Mouse (Mus musculus) heart, adult 11 months (tissue): Measurements from ENCODE around the gene Fxyd6.

ENCODE experiments used
- DNase-seq: peaks from one replicate; pipeline ENCODE4 v3.0.0; 2022

Fxyd6 gene

DNA sequence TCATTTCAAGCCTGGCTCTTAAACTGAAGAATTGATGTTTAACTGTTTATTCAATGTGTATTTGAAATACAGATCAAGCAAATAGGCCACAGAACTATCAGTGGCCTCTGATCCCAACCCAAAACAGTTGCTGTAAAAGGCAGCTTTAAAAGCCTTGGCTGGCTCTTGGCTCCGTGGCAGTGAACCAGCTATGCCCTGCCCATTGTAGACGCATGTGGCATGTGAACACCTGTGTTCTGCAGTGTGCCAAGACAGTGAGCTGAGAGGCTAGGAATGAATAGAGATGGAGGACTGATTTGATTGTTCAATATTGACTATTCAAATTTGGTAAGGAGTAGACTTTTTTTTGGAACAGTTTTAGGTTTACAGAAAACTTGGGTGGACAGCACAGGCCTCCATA, 6.9 kb downstream of the Fxyd6 start:
- DNase-seq, result no peak

DNA sequence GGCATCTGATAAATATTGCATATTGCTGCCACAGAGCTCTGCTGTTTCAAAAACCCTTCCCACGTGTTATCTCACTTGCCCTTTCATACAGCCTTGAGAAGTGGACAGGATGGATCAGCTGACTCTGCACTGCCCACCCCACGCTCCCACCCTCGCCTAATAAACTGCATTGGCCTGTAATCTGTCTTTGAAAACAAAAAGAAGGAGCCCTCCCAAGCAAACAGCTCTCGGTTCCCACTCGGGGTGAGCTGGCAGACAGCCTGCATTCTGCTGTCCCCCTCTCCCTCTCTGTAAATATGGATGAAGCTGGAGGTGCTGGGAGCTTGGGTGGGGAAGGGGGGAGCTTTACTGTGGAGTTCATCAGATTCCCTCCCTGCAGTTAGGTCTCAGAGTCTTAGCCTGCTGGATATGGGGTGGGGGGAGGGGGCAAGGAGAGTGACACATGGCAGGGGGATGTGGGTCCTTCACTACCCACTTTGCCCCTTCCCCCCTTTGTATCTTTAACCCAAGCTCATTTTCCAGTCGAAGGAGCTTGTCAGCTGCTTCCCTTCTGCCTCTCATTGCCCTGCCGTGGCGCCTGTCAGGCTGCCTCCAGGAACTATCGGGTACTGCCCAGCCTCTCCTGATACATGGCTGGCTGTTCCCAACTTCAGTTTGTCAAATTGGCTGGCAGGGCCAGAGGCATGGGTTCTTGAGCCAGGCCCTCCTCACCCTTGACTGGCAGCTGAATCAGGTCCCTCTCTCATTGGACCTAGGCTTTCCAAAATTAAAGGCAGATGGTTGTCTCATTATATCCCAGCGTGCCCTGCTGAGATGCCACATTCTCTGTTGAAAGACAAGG, 10.6 kb downstream of the Fxyd6 start:
- DNase-seq, result no peak

DNA sequence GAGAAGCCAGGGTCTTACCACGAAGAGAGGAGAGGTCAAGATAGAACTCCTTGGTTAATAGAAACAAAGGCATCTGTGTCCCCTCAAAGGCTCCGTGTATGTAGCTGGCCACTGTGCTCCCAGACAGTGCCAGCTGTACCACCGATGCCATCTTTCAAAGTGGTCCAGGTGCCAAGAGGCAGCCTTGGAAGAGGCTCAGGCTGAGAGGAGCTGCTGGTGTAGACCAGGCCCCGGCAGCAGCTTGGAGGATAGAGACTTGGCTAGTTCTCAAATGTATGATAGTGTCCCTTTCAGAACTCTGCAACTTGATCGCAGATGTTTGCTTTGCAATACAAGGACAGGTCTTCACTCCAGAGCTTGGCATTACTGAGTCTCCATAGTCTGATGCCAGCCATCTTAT, 12.4 kb downstream of the Fxyd6 start:
- no peak for DNase-seq

DNA sequence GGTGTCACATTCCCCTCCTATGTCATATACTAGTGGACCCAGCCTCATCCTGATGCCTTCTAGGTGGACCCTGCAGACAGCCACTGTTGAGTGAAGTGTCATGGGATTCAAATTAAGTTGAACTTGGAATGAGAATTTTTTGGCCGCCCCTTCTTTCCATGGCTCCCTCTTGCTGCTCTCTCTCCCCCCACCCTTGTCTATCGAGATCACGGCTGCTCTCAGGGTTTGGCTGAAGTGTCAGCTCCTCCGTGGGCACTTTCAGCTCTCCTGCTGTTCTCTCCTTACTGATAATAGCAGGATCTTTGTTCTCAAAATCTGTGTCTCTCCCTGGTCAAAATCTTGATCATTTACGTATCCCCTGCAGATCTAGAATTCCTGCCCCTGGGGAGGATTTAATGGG, 12.8 kb downstream of the Fxyd6 start:
- DNase-seq, result no peak

DNA sequence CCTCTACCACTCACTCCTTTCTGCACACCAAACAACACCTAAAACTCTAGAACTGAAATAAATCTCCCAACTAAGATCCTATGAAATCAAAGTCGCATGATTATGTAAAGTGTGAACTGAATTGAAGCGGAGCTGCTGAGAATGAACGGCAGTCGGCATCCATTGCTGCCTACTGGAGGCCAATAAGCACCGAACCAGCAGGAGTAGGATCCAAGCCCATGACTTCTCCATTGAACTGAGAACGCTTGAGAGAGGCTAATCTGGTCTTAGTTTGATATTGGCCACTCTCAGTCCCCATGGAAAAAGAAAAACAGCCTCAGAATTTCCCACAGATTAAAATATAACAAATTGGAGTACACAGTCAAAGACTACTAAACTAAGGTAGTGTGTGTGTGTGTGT, 13.9 kb downstream of the Fxyd6 start:
- no peak for DNase-seq

DNA sequence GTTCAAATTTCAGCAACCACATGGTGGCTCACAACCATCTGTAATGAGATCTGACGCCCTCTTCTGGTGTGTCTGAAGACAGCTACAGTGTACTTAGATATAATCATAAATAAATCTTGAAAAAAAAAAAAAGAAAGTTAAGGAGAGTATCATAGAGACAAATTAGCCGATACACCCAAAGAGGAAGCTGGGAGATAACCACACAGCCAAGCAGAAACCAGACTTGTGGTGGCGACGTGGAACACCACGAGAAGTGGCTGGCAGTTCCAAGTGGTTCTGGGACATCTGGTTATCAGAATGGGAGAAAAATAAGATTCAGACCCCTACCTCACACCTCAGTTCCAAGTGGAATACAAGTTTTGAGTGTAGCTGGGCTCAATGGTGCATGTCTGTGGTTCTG, 16.7 kb downstream of the Fxyd6 start:
- no peak for DNase-seq

DNA sequence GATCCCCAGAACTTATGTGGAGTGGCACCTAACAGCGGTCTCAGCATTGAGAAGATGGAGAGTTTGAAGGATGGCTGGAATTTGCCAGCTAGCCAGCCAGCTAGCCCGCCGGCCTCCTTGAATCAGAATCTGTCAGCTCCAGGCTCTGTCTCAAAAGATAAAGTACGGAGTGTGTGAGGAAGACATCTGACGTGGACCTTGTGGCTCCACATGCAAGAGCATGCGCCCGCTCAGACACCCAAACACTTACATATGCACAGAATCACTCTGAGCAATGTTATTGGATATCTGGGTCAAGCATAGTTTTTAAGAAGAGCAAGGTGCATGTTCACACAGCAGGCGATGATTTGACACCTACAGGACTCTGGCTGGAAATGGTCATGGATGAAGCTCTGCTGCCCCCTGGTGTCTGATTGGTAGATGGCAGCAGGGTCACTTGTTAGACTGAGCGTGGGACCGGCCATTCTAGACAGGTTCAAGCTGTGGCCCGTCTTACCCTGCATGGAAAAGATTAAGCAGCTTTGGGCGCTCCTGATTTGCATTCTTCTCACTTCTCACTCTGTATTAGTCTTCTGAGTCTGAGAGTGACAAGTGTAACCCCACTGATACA, 18.5 kb downstream of the Fxyd6 start:
- peak; percentile 97 for DNase-seq

DNA sequence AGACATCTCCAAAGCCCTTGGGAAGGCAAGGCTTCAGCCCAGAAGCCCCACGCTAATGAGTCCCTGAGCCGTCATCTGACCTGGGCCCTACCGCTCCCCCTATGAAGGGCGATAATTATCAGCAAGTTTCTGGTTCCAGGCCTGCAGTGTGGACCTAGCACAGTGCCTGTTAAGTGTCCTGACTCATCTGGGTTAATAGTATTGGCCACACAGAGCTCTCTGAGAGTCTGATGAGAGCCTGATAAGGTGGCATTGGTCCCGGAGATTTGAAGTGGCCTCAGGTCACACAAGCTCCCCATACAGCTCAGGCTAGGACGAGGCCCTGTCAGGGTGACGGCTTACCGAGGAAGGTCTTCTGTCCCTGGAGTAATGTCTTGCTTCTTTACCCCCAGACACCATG, 19.6 kb downstream of the Fxyd6 start:
- no peak for DNase-seq

DNA sequence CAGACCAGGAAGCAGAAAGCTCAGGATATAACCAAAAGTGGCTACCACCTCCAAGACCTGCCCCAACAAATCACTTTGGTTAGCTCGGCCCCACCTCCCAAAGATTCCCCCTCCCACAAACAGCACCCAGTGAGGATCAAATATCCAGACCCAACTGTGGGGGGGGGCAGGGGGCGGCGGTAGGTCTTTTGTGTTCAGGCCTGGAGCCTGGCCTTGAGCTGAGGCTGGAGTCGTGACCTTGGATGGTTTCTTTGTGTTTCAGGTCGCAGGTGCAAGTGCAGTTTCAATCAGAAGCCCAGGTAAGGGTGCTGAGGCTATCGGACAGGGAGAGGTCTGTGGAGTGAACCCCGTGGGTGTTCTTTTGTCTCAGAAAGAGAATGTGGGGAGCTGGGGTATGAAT, 21.3 kb downstream of the Fxyd6 start:
- DNase-seq, result no peak

DNA sequence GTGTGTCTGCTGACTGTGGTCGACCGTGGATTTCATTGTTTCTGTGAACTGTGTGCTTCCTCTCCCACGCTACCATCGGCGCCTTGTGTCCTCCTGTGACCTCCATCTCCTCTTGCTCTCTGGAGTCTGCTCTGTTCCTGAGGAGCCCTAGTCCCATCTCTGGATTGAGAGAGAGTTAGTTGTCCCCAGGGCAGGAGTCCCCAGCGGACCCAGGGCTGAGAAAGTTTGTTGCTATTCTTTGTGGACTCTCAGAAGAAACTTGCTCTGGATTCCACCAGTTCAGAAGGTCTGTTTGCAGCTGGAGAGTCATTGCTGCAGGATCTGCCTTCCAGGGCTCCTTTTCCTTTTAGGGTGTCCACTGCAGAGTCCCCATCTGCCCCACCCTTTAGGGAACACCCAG, 25.2 kb downstream of the Fxyd6 start:
- peak; percentile 95 for DNase-seq

DNA sequence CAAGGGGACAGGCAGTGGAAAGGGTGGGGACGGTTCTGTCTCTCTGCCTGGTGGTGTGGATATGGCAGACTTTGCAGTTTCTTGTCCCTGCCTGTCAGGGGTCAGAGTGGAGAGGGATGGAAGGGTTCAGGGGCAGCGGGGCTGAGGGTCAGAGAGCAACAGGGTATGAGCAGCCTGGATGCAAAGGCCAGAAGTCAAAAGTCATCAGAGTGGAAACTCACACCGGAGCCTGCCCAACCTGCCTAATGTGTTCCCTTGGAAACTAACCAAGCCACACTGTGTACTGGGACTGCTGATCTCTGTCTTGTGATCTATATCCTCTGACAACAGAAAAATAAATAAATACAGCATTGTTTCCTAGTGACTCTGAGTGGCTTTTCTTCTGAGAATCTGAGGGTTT, 25.8 kb downstream of the Fxyd6 start:
- DNase-seq, result no peak

DNA sequence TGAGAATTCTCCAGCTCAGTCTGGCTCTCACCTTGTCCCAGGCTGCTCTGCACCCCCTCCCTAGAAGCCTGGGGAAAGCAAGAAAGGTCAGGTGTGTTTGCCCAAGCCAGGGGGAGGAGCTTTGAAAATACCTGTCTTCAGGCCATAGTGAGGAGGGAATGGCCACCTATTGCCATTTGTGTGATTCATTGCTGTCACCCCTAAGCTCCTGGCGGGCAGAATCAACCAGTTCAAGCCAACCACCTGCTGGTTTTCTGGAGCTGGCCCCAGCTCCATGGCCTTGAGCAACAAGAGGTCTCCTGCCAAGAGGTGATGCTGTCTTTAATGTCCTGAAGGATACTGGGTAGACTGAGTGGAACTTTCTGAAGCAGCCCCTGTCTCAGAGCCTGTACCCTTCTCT, 28.4 kb downstream of the Fxyd6 start:
- DNase-seq, result no peak

DNA sequence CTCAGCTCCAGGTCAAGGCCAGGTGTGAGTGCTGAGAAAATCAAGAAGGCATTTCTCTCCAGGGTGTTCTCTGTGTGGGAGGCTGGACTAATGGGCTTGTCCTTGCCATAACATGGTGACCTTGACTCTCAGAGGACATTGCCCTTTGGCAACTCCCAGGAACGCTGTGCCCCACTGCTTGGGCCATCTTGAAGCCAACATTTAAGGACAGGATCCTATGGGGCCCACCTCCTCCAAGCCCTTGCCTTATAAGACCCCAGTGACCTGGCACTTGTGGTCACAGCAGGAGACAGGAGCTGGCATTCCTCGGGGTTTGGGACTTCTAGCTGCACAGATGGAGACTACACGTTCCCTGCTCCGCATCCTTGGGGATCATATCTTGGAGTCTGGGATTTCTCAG, 29.4 kb downstream of the Fxyd6 start, which contains the start of gene Fxyd2:
Gene Fxyd2, plus strand, starts transcription at position 236 of the 400 bp plus-strand sequence.
- no peak for DNase-seq

DNA sequence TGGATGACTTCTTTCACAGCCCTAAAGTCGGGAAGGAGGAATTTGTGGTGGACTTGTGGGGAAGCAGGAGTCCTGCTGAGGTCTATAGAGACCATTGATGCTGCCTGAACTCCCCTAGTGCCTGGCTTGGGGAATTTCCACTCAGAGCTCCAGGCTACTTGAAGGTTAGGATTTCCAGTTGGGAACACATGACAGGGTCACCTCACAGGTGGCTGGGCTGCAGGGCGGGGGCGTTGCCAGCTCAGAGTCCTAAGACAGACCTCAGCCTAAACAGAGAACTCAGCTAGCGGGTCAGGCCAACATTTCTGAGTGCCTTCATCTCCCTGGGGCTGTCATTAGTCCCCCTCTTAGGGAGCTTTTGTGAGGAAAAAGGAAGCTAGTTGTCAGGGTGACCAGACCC, 31.9 kb downstream of the Fxyd6 start:
- DNase-seq, result no peak

DNA sequence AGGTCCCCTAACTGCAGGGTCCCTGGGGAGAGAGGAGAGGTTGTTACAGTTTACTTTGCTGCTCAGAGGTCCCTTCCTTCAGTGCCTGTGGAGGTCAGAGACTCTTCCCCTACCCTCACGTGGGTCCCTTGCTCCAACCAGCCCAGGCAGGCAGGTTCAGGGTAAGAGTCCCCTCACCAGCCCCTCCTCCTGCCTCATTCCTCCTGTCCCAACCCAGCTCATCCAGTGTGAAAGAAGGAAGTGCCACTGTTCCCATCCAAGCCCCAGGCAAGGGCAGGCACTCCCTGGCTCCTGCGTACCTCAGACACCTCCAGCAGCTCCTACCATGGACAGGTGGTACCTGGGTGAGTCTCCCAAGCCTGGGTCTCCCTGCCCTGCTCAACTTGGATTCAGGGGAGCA, 33.0 kb downstream of the Fxyd6 start:
- DNase-seq, result no peak

DNA sequence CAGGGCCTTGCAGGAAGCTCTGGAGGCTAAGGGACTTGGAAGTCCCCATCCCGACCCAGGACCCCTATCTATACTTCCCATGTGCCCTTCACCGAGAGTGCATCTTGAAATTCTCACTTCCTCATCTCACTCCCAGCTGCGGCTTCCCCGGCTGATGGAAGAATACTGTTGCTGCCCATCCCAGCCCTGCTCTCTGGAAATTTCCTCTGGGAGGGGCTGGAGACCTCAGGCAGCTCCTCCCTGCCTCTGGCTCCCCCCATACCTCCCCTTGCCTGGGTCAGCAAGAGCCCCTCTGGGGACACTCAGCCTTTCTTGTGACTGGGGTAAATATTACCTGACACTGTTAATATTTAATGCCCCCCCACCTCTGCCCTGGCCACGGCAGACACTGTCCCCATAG, 35.7 kb downstream of the Fxyd6 start:
- peak; percentile 97 for DNase-seq

DNA sequence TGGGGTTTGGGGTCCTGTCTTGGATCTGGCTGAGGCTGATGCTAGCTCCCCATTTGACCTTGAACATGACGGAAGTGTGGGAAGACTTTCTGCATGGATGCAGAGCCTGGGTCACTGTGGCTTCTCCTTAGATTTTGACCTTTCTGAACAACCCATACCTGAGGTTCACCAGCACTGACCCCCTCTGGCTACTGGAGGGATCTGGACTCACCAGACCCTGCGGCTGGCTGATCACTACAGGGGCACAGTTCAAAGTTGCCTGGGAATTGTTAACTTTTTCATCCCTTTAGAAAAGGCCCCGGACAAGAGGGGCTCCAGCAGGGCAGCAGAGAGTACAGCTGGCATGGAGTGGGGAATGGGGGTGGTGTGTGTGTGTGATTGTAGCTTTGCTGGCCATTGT, 36.8 kb downstream of the Fxyd6 start:
- DNase-seq, result no peak

DNA sequence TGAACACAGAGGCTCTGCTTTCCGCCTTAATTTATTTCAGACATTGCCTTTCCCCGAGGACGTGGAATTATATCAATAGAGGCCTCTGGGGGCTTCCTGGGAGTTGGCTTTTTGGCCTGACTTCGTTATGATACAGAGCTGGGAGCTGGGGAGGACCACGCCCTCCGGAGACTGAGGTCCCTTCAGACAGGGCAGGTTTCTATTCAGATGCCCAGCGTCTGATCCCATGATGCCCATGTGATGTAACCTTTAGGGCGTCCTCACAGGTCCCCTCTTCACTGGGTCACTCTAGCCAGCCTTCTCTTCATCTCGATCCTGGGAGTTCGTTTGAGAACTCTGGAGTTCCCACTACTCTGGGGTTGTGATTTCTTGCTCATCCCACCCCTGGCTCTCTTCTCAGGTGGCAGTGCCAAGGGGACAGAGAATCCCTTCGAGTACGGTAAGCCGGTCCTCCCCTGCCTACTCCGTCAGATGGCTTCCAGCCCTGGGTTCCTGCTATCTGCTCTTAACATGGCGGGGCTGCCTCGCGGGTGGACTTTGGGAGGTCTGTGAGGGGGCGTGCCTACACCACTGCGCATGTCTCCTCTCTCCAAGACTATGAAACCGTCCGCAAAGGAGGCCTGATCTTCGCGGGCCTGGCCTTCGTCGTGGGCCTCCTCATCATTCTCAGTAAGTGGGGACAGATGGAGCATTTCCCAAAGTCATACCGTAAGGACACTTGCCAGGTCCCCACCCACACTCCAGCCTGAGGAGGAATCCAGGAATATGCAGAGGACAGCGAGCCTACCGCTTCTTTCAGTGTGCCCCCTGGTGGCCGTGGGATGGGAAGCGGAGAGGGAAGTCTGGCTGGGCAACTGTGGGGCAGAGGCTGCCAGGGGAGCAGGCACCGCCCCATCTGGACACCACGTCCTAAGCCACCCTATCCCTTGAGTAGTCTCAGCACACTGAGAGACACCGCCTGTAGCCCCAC, 38.0 kb downstream of the Fxyd6 start:
- peak; percentile 97 for DNase-seq

DNA sequence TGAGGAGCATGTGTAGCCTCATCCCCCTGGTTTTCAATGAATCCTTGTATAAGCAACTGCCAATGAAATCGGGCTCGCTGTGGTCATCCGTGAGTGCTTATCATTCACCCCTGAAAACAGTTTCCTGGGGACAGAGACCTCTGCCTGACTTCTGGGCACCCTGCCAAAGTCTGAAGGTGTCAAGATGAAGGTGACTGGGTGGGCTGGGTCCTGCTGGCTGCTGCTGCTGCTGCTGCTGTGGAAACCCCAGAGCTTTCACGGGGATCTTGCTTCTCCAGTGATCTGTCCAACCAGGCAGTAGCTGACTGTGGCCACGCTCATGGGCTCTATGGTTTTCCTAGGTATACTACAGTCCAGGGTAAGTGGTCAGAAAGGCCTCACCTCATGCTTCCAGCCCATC, 40.2 kb downstream of the Fxyd6 start:
- no peak for DNase-seq

DNA sequence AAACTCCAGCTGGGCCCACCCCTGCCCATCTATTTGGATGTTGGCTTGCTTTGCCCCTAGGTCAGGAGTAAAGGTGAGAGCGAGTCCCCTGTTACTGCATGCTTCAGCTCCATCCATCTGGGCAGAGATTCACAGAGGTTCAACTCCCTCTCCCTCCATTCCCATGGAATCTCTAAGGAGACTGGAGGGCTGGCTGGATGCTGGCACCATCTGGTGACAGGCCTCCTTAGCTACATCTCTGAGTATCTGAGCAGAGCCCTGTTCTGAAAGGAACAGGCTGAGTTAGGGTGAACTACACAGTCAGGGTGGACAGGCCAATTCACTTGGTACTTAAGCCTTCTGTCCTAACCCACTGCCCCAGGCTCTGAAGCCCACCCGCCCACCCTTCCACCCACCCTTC, 40.6 kb downstream of the Fxyd6 start:
- no peak for DNase-seq

DNA sequence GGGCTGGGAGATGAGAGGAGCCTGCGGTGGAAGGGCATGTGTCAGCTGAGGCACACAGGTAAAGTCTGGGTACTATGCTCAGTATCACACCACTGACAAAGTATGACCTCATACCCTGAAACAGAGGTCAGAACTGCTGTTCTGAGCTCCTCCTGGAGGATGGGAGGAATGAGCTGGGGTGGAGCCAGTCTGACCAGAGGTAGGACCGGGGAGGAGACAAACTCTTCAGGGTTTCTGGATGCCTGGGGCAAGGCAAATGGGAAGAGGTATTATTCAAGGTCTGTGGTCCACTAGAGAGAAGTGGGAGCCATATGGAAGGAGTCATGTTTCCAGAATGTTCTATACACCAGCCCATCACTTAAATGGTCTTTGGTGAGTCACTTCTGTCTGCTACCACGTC, 41.1 kb downstream of the Fxyd6 start:
- no peak for DNase-seq

DNA sequence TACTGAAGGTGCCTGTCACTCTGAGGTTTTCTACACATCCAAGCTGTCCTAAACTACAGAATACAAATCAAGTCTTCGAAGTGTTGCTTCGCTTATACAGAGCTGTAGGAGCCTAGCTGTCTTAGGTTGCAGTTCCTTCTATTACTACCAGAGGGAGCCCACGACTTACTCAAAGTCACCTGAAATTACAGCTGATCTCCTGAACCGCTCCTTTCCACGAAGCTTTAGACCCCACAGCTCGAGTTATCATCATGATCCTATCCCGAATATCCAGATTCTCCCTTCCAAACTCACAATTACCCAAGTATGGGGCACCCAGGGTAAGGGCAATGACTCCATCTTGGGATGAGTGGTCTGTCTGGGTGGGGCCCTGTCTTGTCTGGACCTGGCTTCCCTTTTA, 41.8 kb downstream of the Fxyd6 start:
- DNase-seq, result no peak

DNA sequence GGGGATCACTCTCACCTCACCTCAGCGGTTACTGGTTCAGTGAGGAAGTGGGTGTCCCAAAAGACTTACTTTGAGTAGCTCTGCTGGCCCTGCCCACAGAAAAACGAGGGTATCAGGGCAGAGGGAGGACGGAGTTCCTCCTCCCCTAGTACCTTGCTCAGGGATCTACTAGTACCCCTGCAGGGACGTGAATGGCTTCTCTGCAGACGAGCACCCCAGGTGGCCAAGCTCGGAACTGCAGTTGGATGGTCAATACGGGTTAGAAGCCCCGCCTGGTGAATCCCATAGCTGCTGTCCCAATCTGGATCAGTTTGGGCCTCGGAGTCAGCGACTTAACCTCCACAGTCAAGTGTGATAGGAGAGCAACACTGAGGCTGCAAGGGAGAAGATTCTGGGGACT, 42.3 kb downstream of the Fxyd6 start:
- peak; percentile 97 for DNase-seq
